Mouse (Mus musculus): Measurements from ENCODE around the gene Fnbp4. TPM values are rescaled to one million over a fixed set of nuclear protein-coding genes. Genes with fewer than 3 reads are reported as not detected.

Fnbp4 gene
- total and polyA plus RNA-seq, 3 experiments, result 61.1 to 156 (median 146) TPM

GRCm38 (mm10) chr2:90808241-90809126 lies 63.3 kb downstream of the Fnbp4 start:
- no peak for ATAC-seq (ENCODE audit: extremely low read depth, insufficient number of reproducible peaks, low FRiP score, poor library complexity, severe bottlenecking)
- no peak for DNase-seq (ENCODE audit: low spot score)
- Histone ChIP-seq H3K4me3 (ENCODE audit: low read depth, low read length) (no peak overlapping the region), H3K36me3 (replicated peaks) (no peaks in the 10 kb centered on the region), H3K9me3 (replicated peaks) (no peaks in the 10 kb centered on the region), H3K4me1 (ENCODE audit: insufficient read depth, low read depth, low read length) (no peaks in the 10 kb centered on the region), H3K27me3 (ENCODE audit: insufficient read depth, low read length) (peaks cover 10% of the 10 kb centered on the region)
- TF ChIP-seq POLR2AphosphoS5 (IDR thresholded peaks at IDR 0.05; ENCODE audit: insufficient replicate concordance, low read depth, low read length), result no peak
- no peak for TF ChIP-seq GATA1 (IDR thresholded peaks at IDR 0.05; ENCODE audit: borderline replicate concordance, low read length)
- no peak for TF ChIP-seq GATA2 (IDR thresholded peaks at IDR 0.05; ENCODE audit: borderline replicate concordance, low read depth, low read length)
- TF ChIP-seq CTCF (IDR thresholded peaks at IDR 0.05; ENCODE audit: low read depth, low read length), result no peak
- no peak for TF ChIP-seq TAL1 (conservative IDR thresholded peaks at IDR 0.05; ENCODE audit: low read depth, low read length)

- H3K36me3 ChIP-seq (replicated peaks), result no peaks in the 10 kb centered on the region
- no peaks in the 10 kb centered on the region for H3K4me1 ChIP-seq (ENCODE audit: insufficient read depth, low read depth, low read length)
- no peak for TF ChIP-seq CTCF (IDR thresholded peaks at IDR 0.05; ENCODE audit: low read depth, low read length)
- TF ChIP-seq GATA1 (IDR thresholded peaks at IDR 0.05; ENCODE audit: borderline replicate concordance, low read length), result no peak
- TF ChIP-seq GATA2 (IDR thresholded peaks at IDR 0.05; ENCODE audit: borderline replicate concordance, low read depth, low read length), result no peak
- no peak for TF ChIP-seq POLR2AphosphoS5 (IDR thresholded peaks at IDR 0.05; ENCODE audit: insufficient replicate concordance, low read depth, low read length)
- TF ChIP-seq TAL1 (conservative IDR thresholded peaks at IDR 0.05; ENCODE audit: low read depth, low read length), result no peak
- DNase-seq (ENCODE audit: low spot score) (no peak), ATAC-seq (ENCODE audit: extremely low read depth, insufficient number of reproducible peaks, low FRiP score, poor library complexity, severe bottlenecking) (no peak)
- H3K4me3 ChIP-seq (ENCODE audit: low read depth, low read length), result no peak overlapping the region
- H3K27me3 ChIP-seq (ENCODE audit: insufficient read depth, low read length), result peaks cover 13% of the 10 kb centered on the region
- H3K9me3 ChIP-seq (replicated peaks), result no peaks in the 10 kb centered on the region
These were observed 65.6 kb downstream of the Fnbp4 start for GRCm38 (mm10) chr2:90810751-90811150.

DNA sequence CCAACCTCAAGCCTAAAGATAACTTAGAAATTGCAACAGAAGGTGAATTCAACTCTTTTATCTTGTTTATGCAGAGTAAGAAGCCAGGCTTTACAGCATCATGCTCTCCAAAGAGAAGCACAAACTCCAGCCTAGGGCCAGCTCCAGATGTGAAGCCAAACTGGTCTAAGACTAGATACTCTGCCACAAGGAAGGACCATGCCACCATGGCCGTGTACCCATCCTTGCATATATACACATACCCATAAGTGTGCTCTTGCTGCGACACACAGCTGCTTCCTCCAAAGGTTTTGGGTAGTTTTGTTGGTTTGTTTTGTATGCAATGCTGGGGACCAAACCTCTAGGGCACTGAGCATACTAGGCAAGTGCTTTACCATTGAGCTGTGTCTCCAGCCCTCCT lies 70.1 kb downstream of the Fnbp4 start:
- Histone ChIP-seq H3K36me3 (replicated peaks) (no peaks in the 10 kb centered on the region), H3K27me3 (ENCODE audit: insufficient read depth, low read length) (peaks cover 14% of the 10 kb centered on the region), H3K4me3 (ENCODE audit: low read depth, low read length) (no peak overlapping the region), H3K4me1 (ENCODE audit: insufficient read depth, low read depth, low read length) (no peaks in the 10 kb centered on the region), H3K9me3 (replicated peaks) (no peaks in the 10 kb centered on the region)
- DNase-seq (ENCODE audit: low spot score) (no peak), ATAC-seq (ENCODE audit: extremely low read depth, insufficient number of reproducible peaks, low FRiP score, poor library complexity, severe bottlenecking) (no peak)
- TF ChIP-seq GATA1 (IDR thresholded peaks at IDR 0.05; ENCODE audit: borderline replicate concordance, low read length) (no peak), CTCF (IDR thresholded peaks at IDR 0.05; ENCODE audit: low read depth, low read length) (no peak)

DNA sequence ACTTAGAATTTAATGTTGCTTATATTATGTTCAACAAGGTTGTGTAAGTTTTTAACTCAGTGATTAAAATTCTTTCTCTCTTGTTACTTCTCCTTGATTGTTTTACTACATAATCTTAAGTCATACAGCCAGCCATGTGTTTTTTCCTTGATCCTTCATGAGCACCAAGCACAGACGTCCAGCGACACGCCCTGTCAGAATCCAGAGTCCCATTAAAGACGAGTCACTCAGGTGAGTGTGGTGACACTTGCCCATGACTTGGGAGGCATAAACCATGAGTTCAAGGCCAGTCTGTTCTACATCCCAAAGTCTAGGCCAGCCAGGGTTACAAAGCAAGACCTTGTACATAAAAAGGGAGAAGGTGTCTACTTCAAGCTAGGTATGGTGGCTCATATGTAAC lies 71.0 kb downstream of the Fnbp4 start:
- Histone ChIP-seq H3K27me3 (ENCODE audit: insufficient read depth, low read length) (peaks cover 8% of the 10 kb centered on the region), H3K4me1 (ENCODE audit: insufficient read depth, low read depth, low read length) (no peaks in the 10 kb centered on the region), H3K9me3 (replicated peaks) (no peaks in the 10 kb centered on the region), H3K36me3 (replicated peaks) (no peaks in the 10 kb centered on the region), H3K4me3 (ENCODE audit: low read depth, low read length) (no peak overlapping the region)
- DNase-seq (ENCODE audit: low spot score) (no peak), ATAC-seq (ENCODE audit: extremely low read depth, insufficient number of reproducible peaks, low FRiP score, poor library complexity, severe bottlenecking) (no peak)
- TF ChIP-seq TAL1 (conservative IDR thresholded peaks at IDR 0.05; ENCODE audit: low read depth, low read length) (no peak), POLR2AphosphoS5 (IDR thresholded peaks at IDR 0.05; ENCODE audit: insufficient replicate concordance, low read depth, low read length) (no peak), GATA1 (IDR thresholded peaks at IDR 0.05; ENCODE audit: borderline replicate concordance, low read length) (no peak), GATA2 (IDR thresholded peaks at IDR 0.05; ENCODE audit: borderline replicate concordance, low read depth, low read length) (no peak), CTCF (IDR thresholded peaks at IDR 0.05; ENCODE audit: low read depth, low read length) (no peak)

GRCm38 (mm10) chr2:90818710-90819109 lies 73.5 kb downstream of the Fnbp4 start:
- Histone ChIP-seq H3K27me3 (ENCODE audit: insufficient read depth, low read length) (peaks cover 9% of the 10 kb centered on the region), H3K9me3 (replicated peaks) (no peaks in the 10 kb centered on the region), H3K36me3 (replicated peaks) (no peaks in the 10 kb centered on the region), H3K4me3 (ENCODE audit: low read depth, low read length) (no peak overlapping the region), H3K4me1 (ENCODE audit: insufficient read depth, low read depth, low read length) (no peaks in the 10 kb centered on the region)
- DNase-seq (ENCODE audit: low spot score), result no peak
- ATAC-seq (ENCODE audit: extremely low read depth, insufficient number of reproducible peaks, low FRiP score, poor library complexity, severe bottlenecking), result no peak
- no peak for TF ChIP-seq CTCF (IDR thresholded peaks at IDR 0.05; ENCODE audit: low read depth, low read length)
- no peak for TF ChIP-seq GATA2 (IDR thresholded peaks at IDR 0.05; ENCODE audit: borderline replicate concordance, low read depth, low read length)
- TF ChIP-seq TAL1 (conservative IDR thresholded peaks at IDR 0.05; ENCODE audit: low read depth, low read length), result no peak
- no peak for TF ChIP-seq POLR2AphosphoS5 (IDR thresholded peaks at IDR 0.05; ENCODE audit: insufficient replicate concordance, low read depth, low read length)
- TF ChIP-seq GATA1 (IDR thresholded peaks at IDR 0.05; ENCODE audit: borderline replicate concordance, low read length), result no peak

- peaks cover 13% of the 10 kb centered on the region for H3K27me3 ChIP-seq (ENCODE audit: insufficient read depth, low read length)
- TF ChIP-seq GATA1 (IDR thresholded peaks at IDR 0.05; ENCODE audit: borderline replicate concordance, low read length) (no peak), CTCF (IDR thresholded peaks at IDR 0.05; ENCODE audit: low read depth, low read length) (no peak)
- H3K4me3 ChIP-seq (ENCODE audit: low read depth, low read length), result no peak overlapping the region
- H3K36me3 ChIP-seq (replicated peaks), result no peaks in the 10 kb centered on the region
- DNase-seq (ENCODE audit: low spot score) (no peak), ATAC-seq (ENCODE audit: extremely low read depth, insufficient number of reproducible peaks, low FRiP score, poor library complexity, severe bottlenecking) (no peak)
- no peaks in the 10 kb centered on the region for H3K9me3 ChIP-seq (replicated peaks)
- no peaks in the 10 kb centered on the region for H3K4me1 ChIP-seq (ENCODE audit: insufficient read depth, low read depth, low read length)
These were observed 75.7 kb downstream of the Fnbp4 start for GRCm38 (mm10) chr2:90820894-90821293.
